Mouse (Mus musculus) common myeloid progenitor, adult 5-6 weeks (primary cell): Measurements from ENCODE around the gene Slc25a26. TPM values are rescaled to one million over a fixed set of nuclear protein-coding genes. Genes with fewer than 3 reads are reported as not detected.

Experiments used
- ATAC-seq: replicated peaks from 2 replicates; pipeline ENCODE4 v1.8.0; 2016; ENCODE audit warnings: low read depth, mild to moderate bottlenecking, moderate TSS enrichment, inconsistent platforms; ENCODE audit not compliant: poor library complexity, severe bottlenecking
- total RNA-seq: library from RNA; stranded (forward); fragments of 200-1000, 187-1606 nt; gene quantifications from 2 replicates; pipeline ENCODE4 v1.2.3, GENCODE M21; 2017

Slc25a26 gene
- total RNA-seq = 5.7 and 6.6 TPM in 2 replicates

GRCm38 (mm10) chr6:94499897-94500623, at the start of gene Slc25a26:
Slc25a26 (plus strand) TSS chr6:94500331.
- peak; percentile 99 for ATAC-seq

- no peak; the same call in 1 of the 2 replicates for ATAC-seq
Measured at GRCm38 (mm10) chr6:94464037-94464891, 35.9 kb upstream of the Slc25a26 start.

- ATAC-seq = no peak
Measured at GRCm38 (mm10) chr6:94466508-94467205, 33.5 kb upstream of the Slc25a26 start.

GRCm38 (mm10) chr6:94492739-94493138, 7.4 kb upstream of the Slc25a26 start:
- ATAC-seq = no peak

GRCm38 (mm10) chr6:94503963-94504362, 3.8 kb downstream of the Slc25a26 start:
- no peak for ATAC-seq

GRCm38 (mm10) chr6:94507921-94508320, 7.8 kb downstream of the Slc25a26 start:
- no peak for ATAC-seq

- peak; percentile 45 for ATAC-seq
Measured at GRCm38 (mm10) chr6:94508807-94509206, 8.7 kb downstream of the Slc25a26 start.

GRCm38 (mm10) chr6:94509220-94509619, 9.1 kb downstream of the Slc25a26 start:
- peak; percentile 89 for ATAC-seq

GRCm38 (mm10) chr6:94518171-94518570, 18.0 kb downstream of the Slc25a26 start:
- ATAC-seq = no peak

GRCm38 (mm10) chr6:94524335-94524734, 24.2 kb downstream of the Slc25a26 start:
- ATAC-seq = peak; percentile 87

- ATAC-seq = 0 out of 2 replicates have a peak, but pooled peaks have one; percentile 58
Measured at GRCm38 (mm10) chr6:94530756-94531155, 30.6 kb downstream of the Slc25a26 start.

GRCm38 (mm10) chr6:94532086-94532485, 32.0 kb downstream of the Slc25a26 start:
- ATAC-seq = 0 out of 2 replicates have a peak, but pooled peaks have one; percentile 54

GRCm38 (mm10) chr6:94536478-94536877, 36.3 kb downstream of the Slc25a26 start:
- ATAC-seq = no peak

- ATAC-seq = no peak
Measured at GRCm38 (mm10) chr6:94537652-94538051, 37.5 kb downstream of the Slc25a26 start.

- ATAC-seq = no peak
Measured at GRCm38 (mm10) chr6:94540090-94540489, 40.0 kb downstream of the Slc25a26 start.

- ATAC-seq = no peak
Measured at GRCm38 (mm10) chr6:94540615-94541014, 40.5 kb downstream of the Slc25a26 start.

- no peak for ATAC-seq
Measured at GRCm38 (mm10) chr6:94541133-94541532, 41.0 kb downstream of the Slc25a26 start.

GRCm38 (mm10) chr6:94541854-94542253, 41.7 kb downstream of the Slc25a26 start:
- no peak for ATAC-seq

GRCm38 (mm10) chr6:94543902-94544840, 44.0 kb downstream of the Slc25a26 start:
- peak; percentile 63; the same call in 1 of the 2 replicates for ATAC-seq
